ENCODE assay signal across 19 mouse cellular contexts in genomic region chr6:146432218-146432865, GRCm38 (mm10).
DNase-seq lines count a peak whose midpoint lies in the region; ATAC-seq lines count a peak whose summit lies in the region.
"Had no signal": no experiment of that assay in that cellular context is flagged by ENCODE, and none has a peak within 500 bp of the region (broad histone marks: within the 10 kb centered on the region; RNA-seq: fewer than 3 reads in every experiment).

No protein-coding gene starts in this region.

- 55% methylated on average over 8 of the region's 8 CpGs for WGBS in intestine, embryonic 15.5 days

- intact Hi-C loops in heart, postnatal 14 days (cut with DNase I) = loop anchor here (5.0 kb wide), 1 partner anchor 70 kb away; the partner anchor contains the start of gene Itpr2

- no peaks in the 10 kb centered on the region for H3K9me3 ChIP-seq in intestine, embryonic 15.5 days
- H3K9me3 ChIP-seq: embryonic facial prominence, embryonic 12.5 days; forebrain, embryonic 12.5 days; heart, embryonic 12.5 days; hindbrain, embryonic 12.5 days; midbrain, embryonic 13.5 days had no signal

- ATAC-seq in intestine, embryonic 15.5 days = peak; percentile 51
- ATAC-seq: activated CD4-positive, CD25-positive, alpha-beta regulatory T cell, adult 4 months; midbrain, embryonic 13.5 days had no signal

- H3K4me2 ChIP-seq in intestine, embryonic 15.5 days (replicated peaks) = no peak overlapping the region
- H3K4me2 ChIP-seq: embryonic facial prominence, embryonic 12.5 days; forebrain, embryonic 12.5 days; heart, embryonic 12.5 days; hindbrain, embryonic 12.5 days; liver, embryonic 11.5 days; midbrain, embryonic 13.5 days had no signal

- H3K9ac ChIP-seq in intestine, embryonic 15.5 days = no peak overlapping the region
- H3K9ac ChIP-seq: embryonic facial prominence, embryonic 12.5 days; forebrain, embryonic 12.5 days; heart, embryonic 12.5 days; hindbrain, embryonic 12.5 days; midbrain, embryonic 13.5 days had no signal

- H3K4me1 ChIP-seq in intestine, embryonic 15.5 days (replicated peaks) = 0 out of 2 replicates have a peak, but pooled peaks cover 7% of the 10 kb centered on the region
- H3K4me1 ChIP-seq: embryonic facial prominence, embryonic 12.5 days had no signal

- peak; percentile 50 to 87 for DNase-seq in adrenal gland, adult (ENCODE audit: inconsistent age in 2 of 2, low spot score in 1 of 2)
- no peak for DNase-seq in adrenal gland, postnatal 25 days
- peak; percentile 34 for DNase-seq in lung, postnatal 36 days
- DNase-seq in lung, postnatal 25 days (ENCODE audit: low spot score) = no peak
- DNase-seq in telencephalon, adult 2 months (ENCODE audit: low read depth, low spot score) = peak; percentile 24
- DNase-seq in ovary, postnatal 10 days (ENCODE audit: low spot score) = no peak
- DNase-seq in heart, postnatal 14 days = no peak
- DNase-seq: cerebellum, postnatal 36 days; gastrocnemius, postnatal 14 days; kidney, adult 8-10 months had no signal

- no peak overlapping the region for H3K27ac ChIP-seq in intestine, embryonic 15.5 days
- H3K27ac ChIP-seq: embryonic facial prominence, embryonic 12.5 days; forebrain, embryonic 12.5 days; hindbrain, embryonic 12.5 days; layer of hippocampus, adult 2 months; midbrain, embryonic 13.5 days had no signal

- no peaks in the 10 kb centered on the region for H3K27me3 ChIP-seq in intestine, embryonic 15.5 days (replicated peaks)
- H3K27me3 ChIP-seq: embryonic facial prominence, embryonic 12.5 days; forebrain, embryonic 12.5 days; heart, embryonic 12.5 days; hindbrain, embryonic 12.5 days; midbrain, embryonic 13.5 days had no signal

- H3K36me3 ChIP-seq in intestine, embryonic 15.5 days = no peaks in the 10 kb centered on the region
- H3K36me3 ChIP-seq: embryonic facial prominence, embryonic 12.5 days; forebrain, embryonic 12.5 days; heart, embryonic 12.5 days; hindbrain, embryonic 12.5 days; midbrain, embryonic 13.5 days had no signal

- H3K4me3 ChIP-seq in intestine, embryonic 15.5 days (replicated peaks) = no peak overlapping the region
- H3K4me3 ChIP-seq: embryonic facial prominence, embryonic 12.5 days; forebrain, embryonic 12.5 days; heart, embryonic 12.5 days; hindbrain, embryonic 12.5 days; layer of hippocampus, adult 2 months; midbrain, embryonic 13.5 days had no signal

Comparison
In these comparisons a context has a peak if more than half of its experiments do, and no peak if none do; other contexts are left out.
1. DNase-seq: peak in adrenal gland, adult (2 of 2), lung, postnatal 36 days (single experiment) and telencephalon, adult 2 months (single experiment); none in adrenal gland, postnatal 25 days (single experiment), lung, postnatal 25 days (single experiment), ovary, postnatal 10 days (single experiment) and heart, postnatal 14 days (0 of 2).